Mouse (Mus musculus) mature B cell (primary cell): ENCODE results near the gene Coro1c.

Experiments used
- in situ Hi-C: fragments of 300-500 bp; cut with MboI; formaldehyde crosslinking; loops from 2 replicates; pipeline ENCODE4 v1.14.3; 2019

Gene Coro1c

GRCm38 (mm10) chr5:113856631-113857030, 51.9 kb downstream of the Coro1c start:
- in situ Hi-C loops: loop anchor here (10.0 kb wide), 1 partner anchor 88 kb away; no protein-coding TSS in a partner anchor

DNA sequence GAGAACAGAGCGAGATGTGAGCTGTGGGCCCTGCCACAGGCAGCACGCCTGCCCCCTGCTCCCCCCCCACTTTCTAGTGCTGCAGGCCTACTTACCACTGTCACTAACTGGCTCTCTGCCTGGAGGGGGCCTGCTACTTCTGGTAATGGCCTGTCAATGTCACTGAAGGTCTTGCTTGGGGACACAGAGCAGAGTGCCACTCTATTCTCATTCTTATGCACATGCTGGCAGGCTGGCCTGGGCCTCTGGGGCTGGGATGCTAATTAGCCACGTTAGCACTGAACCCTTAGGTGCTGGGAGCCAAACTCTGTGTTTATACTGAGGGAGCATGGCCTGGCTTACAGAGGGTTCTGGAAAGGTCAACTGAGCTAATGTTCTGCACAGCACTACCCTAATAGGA, 52.9 kb downstream of the Coro1c start:
- in situ Hi-C loops: loop anchor here (10.0 kb wide), 1 partner anchor 89 kb away; no protein-coding TSS in a partner anchor

DNA sequence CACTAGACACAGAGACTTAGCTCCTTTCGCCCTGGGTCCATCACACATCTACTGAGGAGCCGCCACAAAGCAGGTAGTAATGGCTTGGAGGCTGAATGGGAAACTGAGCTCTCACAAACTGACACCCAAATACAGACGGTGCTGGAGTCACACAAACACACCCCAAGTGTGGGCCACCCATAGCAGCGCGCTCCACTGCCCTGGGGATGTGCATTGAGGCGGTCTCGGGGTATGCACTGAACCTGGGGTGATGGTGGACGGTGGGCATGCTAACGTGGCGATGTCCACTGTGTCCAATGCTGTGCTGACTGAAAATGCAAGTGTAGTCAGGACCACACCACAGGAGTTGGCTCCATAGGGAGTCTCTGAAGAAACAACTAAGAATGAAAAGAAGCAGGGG, 53.4 kb downstream of the Coro1c start:
- in situ Hi-C loops: loop anchor here (10.0 kb wide), 1 partner anchor 90 kb away; no protein-coding TSS in a partner anchor

- in situ Hi-C loops: loop anchor here (10.0 kb wide), 1 partner anchor 90 kb away; no protein-coding TSS in a partner anchor
These were observed 54.1 kb downstream of the Coro1c start for GRCm38 (mm10) chr5:113854494-113854893.

DNA sequence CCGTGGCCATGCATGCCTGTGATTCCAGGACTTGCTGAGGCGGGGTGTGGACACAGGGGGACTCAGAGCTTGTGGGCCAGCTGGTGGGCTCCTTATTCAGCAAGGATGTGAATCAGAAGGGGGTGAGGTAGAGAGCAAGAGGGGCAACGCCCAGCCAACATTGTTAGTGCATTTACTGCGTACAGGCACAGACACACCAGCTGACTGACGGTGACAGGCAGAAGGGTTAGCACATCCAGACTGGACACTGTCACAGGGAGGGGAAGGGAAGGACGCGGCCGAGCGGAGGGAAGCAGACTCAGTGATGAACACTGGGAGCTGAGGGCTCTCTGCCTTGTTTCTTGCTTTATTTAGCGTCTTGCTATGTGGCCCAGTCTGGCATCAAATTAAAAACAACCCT, 55.0 kb downstream of the Coro1c start:
- in situ Hi-C loops: loop anchor here (10.0 kb wide), 1 partner anchor 91 kb away; no protein-coding TSS in a partner anchor

- in situ Hi-C loops: loop anchor here (10.0 kb wide), 1 partner anchor 92 kb away; no protein-coding TSS in a partner anchor
These were observed 56.1 kb downstream of the Coro1c start for GRCm38 (mm10) chr5:113852463-113852862.

DNA sequence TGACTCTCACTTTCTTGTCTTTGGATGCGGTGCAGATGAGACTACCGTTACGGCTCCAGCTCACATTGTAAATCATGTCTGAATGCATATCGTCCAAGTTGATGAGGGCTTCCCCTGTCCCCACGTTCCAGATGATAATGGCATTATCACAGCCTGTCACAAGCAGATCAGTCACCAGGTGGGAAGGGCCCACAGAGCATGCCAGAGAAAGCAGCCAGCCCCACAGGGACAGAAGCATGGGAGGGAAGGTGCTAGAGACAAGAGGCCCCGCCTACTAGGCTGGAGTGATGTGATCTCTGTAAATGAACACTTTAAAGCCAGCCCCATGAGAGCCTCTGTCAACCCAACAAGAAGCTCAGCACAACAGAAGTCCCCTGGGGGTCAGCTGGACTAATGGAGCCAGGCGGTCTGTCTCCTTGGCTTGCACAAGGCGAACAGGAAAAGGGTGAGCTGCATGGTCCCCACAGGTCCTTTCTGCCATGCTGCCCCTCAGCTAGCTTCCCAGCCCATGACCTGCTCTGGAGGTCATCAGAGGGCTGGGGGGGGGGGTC, 57.8 kb downstream of the Coro1c start:
- in situ Hi-C loops: loop anchor here (10.0 kb wide), 1 partner anchor 94 kb away; no protein-coding TSS in a partner anchor

- in situ Hi-C loops: no loop called here
These were observed 60.9 kb downstream of the Coro1c start for GRCm38 (mm10) chr5:113847636-113848035.

DNA sequence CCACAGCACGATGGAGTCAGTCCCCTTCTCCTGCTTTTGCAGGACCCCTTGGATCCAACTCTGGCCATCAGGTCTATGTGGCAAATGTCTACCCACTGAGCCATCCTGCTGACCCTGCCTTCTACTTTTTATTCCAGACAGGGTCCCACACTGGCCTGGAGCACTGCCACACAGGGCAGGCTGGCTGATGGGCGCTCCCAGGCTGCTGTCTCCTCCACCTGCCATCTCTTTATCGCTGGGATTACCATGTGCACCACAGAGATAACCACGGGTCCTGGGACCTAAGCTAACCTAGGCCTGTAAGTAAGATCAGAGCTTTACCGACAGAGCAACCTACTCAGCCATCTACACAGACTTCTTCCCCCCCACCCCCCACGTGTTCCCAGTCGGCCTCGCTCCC, 61.9 kb downstream of the Coro1c start:
- in situ Hi-C loops: no loop called here

DNA sequence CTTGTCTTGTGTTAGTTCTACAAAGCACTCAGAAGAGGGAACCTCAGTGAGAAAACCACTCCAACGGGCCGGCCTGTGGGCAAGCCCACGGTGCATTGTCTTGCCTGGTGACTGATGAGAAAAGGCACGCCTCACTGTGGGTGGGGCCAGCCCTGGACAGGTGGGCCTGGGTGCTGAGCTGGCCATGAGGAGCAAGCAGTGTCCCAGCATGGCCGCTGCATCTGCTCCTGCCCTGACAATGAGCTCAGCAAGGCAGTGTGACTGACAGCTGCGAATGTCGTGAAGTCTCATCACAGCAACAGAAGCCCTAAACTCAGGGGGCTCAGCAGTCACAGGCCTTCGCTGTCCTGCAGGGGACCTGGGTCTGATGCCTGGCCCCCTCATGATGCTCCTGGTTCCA, 62.9 kb downstream of the Coro1c start:
- in situ Hi-C loops: no loop called here

DNA sequence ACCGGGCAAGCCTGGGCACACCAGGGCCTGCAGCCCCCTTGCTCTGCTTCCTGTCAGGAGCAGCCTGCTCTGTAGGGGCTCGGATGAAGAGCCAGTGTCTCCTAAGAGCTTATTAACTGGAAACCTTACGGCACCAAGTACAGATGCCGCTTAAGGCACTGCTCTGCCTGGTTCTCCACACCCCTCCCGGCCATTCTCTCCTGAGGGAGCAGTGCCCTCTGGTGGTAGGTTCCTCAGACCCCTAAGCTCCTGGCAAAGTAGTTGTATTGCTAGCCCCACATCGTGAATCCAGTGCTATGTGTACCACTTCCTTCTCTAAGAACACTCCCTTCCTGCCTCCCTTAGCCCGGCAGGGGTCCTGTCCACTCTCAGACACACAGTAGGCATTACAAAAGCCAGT, 63.8 kb downstream of the Coro1c start:
- in situ Hi-C loops: no loop called here

DNA sequence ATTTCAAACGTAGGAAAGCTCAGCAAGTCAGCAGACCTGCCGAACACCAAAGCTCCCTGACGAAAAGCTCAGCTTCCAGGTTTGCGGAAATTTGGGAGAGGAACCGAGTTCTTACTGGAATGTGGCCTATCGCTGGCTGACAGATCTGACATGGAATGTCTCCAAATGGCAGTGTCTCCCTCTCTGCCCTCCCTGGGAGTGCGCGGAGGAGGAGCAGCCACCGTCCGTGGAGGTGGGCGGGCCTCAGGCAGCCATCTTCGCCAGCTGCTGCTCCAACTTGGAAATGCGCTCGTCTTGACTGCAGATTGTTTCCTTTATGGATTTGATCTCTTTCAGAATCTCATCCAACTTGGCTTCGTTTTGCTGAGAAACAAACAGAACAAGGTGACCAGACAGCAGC, 64.5 kb downstream of the Coro1c start:
- in situ Hi-C loops: no loop called here

DNA sequence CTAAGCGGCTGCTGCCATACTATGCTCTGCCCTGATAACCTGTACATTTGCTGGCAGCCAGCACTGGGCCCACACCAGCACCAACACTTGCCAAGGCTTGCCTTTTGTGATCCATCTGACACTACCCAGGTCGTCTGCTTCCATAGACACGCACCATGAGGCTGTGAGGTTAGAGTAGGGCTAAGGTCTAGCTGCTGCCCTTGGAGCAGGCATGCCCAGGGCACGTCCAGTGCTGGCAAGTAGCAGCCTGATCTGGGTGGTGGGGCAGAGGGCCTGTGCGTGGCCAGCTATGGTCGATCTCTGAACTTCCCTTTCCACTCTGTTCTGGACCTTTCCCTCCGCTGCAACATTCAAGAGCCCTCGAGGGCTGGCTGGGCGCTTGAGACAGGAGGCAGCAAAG, 65.7 kb downstream of the Coro1c start:
- in situ Hi-C loops: no loop called here

DNA sequence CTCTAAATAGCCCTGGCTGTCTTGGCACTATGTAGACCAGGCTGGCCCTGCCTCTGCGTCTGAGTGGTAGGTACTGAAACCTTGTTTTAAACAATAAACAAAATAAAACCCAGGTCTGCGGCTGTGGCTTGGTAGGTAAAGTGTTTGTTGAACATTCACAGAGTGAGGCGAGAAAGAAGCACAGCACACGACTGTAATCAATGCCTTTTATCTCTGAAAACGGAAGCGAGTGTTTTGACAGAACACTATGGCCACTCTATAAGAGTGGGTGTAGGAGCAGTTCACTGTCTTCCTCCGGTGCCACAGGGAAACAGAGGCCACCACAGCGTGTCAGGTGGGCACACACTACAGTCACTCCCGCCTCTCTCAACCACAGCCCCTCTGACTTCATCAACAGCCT, 66.3 kb downstream of the Coro1c start:
- in situ Hi-C loops: no loop called here

- in situ Hi-C loops: no loop called here
These were observed 67.0 kb downstream of the Coro1c start for GRCm38 (mm10) chr5:113841243-113842225.

DNA sequence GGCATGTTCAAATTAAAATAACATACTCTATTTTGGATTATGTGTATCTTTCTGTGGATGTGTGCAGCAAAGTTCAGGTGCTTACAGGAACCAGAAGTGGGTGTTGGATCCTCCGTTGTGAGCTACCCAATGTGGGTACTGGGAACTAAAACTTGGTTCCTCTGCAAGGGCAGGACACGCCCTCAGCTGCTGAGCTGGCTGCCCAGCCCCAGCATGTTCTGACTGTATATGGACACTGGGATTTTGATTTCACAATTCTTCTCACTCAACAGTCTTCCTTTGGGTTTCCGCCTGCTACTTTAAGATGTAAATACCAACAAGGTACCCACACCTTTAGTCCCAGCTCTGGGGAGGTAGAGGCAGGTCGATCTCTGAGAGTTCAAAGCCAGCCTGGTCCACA, 68.1 kb downstream of the Coro1c start:
- in situ Hi-C loops: no loop called here

GRCm38 (mm10) chr5:113836961-113837360, 71.6 kb downstream of the Coro1c start:
- in situ Hi-C loops: no loop called here

- in situ Hi-C loops: no loop called here
These were observed 75.1 kb downstream of the Coro1c start for GRCm38 (mm10) chr5:113833316-113833947.

DNA sequence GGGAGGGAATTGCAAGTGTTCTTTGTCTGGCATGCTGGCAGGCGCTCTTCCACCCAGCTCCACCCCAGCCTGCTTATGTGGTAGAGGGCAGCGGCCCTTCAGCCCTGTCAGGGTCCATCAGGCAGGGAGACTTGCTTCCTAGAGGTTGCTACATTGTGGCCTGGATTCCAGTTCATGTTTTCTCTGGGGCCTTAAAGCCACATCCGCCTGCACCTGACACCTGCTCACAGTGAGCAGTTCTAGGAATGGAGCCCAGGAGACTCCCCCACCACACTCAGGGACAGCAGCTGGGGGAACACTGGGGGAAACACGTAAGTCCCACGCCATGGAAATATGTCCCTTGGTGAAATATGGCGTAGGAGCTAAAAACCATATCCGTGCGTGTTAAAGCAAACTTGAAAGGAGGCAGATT, 76.1 kb downstream of the Coro1c start, which contains the start of gene Selplg:
Gene Selplg (minus strand): TSS at position 155 of the 412 bp plus-strand sequence.
- in situ Hi-C loops: no loop called here

- in situ Hi-C loops: no loop called here
These were observed 76.8 kb downstream of the Coro1c start for GRCm38 (mm10) chr5:113831741-113832140.

DNA sequence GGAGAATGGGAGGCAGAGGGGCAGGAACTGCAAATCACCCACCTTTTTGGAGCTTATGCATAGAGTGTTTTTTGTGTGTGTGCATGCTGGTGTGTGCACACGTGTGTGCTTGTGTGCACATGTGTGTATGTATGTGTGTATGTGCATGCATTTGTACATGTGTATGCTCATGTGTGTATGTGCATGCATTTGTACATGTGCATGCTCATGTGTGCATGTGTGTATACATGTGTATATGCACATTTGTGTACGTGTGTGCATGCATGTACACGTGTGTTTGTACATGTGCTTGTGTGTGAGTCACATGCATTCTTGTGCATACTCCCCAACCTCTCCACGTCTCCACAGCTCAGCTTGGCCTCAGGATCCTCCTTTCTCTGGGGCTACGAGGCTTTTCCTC, 77.8 kb downstream of the Coro1c start:
- in situ Hi-C loops: no loop called here

DNA sequence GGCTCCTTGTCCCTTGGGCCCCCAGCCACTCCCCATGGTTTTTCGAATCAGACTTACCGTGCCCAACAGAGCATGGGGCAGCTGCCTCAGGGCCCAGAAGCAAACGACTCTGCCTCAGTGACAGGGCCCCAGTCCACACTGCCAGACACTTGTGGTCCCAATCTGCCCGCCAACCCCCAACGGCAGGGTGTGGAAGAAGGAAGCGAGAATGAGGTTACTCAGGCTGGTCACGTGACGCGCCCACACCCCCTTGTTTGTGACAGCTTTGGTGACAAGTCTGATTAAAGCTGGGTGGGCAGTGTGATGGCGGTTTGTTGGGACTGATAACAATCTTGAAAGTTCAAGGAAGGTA, 78.3 kb downstream of the Coro1c start:
- in situ Hi-C loops: no loop called here
